Mouse (Mus musculus): ENCODE data around the gene Cyld.

GRCm38 (mm10) chr8:88793746-88794614 is 97.2 kb downstream of the Cyld start:
- TF ChIP-seq CTCF (IDR thresholded peaks at IDR 0.05; ENCODE audit: borderline replicate concordance, insufficient read depth, low read length) (no peak), POLR2A (IDR thresholded peaks at IDR 0.05; ENCODE audit: low read depth, low read length) (no peak)

Measured in embryonic fibroblast, embryonic 13.5 days (primary cell).